Mouse (Mus musculus) spleen, postnatal 10 days (tissue): ENCODE measurements at regions not wholly inside any gene's neighbourhood (a gene's known extent, or its start where the extent isn't known, plus 50 kb on each side); places are given as distances from the start of the nearest gene placed in this dataset.

ENCODE experiments used
- DNase-seq, 2 experiments: peaks; one replicate each; pipeline ENCODE4 v3.0.0; 2021 to 2022; ENCODE audit warnings: low spot score in 2 of 2

DNA sequence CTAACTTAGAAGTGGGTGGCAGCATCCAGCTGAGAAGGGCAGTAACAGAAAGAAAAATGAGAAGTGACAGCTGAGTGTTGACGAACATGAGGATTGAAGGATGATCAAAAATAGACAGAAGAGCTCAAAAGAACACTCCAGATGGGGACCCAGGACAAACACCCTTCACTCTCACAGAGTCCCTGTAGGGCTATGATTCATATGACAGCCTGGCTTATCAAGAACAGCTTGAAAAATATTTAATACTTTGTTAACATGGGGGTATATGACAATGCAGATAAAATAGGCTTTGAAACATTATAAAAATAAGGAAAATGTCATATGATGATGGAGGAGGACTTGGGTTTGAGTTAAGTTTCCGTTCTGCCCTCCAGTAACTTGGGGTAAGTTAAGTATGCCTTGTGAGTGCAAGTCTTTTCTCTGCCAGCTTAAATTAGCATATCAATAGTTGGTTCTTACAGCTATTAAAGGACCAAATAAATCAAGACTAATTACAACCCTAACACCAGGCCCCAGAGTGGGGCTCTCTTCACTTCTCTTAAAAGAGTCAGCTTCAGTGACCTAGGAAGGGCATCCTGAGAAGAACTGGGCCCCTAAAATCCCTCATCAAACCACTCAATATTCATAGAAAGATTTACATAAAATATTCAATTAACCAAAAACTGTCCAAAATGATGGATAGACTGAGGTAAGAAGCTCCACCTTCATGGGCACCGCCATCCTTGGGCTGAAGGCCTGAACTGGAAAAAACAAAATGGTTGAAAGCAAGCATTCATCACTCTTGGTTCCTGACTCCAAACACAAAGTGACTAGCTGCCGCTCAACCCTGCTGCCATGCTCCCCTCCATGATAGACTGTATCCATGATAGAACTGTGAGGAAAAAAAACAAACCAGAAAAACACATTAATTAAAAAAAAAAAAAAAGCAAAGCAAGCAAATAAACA lies 198.6 kb upstream of the Gcfc2 start:
- DNase-seq = no peak

DNA sequence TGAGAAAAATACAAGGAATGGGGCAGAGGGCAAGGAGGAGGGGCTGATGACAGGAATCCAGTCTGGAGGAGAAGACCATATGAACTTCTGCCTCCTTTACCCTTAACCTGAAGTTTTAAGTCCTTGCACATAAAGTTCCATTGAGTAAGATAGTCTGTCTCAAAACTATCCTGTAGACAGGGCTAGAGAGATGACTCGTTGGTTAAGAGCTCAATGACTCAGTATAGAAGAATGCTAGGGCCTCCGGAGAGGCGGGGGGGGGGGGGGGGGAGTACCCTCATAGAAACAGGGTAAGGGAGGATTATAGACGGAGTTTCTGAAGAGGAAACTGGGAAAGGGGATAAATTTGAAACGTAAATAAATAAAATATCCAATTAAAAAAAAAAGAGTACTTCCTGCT lies 191.8 kb upstream of the Gcfc2 start:
- DNase-seq = no peak

DNA sequence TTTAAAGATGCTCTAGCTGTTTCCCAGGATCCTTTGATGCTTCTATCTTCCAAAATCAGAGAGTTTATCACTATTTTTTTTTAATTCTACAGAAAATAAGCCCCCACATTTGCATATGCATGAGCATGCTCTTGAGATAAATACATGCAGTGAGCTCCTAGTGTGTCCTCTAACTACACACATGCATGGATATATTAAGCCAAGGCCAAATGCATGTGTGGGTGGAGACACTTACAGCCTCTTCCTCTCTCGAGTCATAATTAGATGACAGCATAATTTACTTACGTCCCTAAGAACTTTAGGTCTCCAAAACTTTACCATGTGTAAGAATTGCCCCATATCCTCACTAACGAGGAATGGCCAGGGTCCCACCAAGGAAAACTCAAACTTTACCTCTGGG lies 189.9 kb upstream of the Gcfc2 start:
- no peak for DNase-seq

DNA sequence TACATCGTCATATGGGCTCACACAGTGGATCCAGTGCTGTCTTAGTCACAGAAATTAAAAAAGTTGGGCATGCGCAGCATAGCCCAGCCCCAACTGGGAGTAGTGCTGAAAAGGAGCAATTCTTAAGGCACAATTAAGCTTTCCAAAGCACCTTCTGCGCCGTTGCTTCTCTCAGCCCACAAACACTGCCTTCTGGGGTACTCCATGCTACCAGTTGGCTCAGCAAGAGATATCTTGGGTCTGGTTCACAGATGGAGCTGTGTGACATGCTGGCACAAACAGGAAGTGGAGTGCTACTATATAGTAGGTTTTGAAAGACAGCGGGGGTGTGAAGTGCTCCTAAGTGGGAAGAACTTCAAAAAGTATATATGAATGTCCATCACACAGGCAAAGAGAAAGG lies 185.0 kb upstream of the Gcfc2 start:
- no peak for DNase-seq

DNA sequence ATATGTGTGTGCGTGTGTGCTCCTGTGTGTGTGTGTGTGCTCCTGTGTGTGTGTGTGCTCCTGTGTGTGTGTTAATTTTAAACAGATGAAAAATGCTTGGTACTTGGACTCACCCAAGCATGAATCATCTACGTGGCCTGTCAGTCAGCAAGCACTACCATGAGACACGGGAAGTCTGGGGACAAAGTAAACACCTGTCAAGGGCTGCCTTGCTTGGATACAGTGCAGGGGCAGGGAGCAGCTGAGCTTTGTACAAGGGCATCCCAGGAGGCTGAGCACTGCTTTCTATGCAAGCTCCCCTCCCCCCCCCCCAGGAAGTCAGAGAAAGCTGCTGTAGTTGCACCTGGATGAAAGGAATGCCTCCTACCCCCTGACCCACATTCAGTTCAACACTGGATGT lies 173.8 kb upstream of the Gcfc2 start:
- DNase-seq = no peak

DNA sequence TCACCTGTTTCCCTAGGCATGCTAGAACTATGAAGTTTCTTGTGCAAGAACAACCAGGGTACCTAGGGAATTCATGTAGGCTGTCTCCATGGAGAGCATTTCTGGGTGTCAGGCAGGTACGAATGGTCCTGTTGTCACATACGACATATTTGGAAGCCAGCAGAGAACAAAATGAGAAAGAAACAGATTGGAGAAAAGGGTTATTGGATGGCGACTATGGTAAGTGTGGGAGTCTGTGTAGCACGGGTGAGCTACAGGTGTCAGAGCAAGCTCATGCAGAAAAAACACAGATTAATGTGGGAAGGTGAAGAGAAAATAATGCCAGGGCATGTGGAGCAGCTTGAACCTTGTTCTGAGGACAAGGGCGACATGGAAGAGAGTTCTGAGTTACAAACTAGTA lies 171.8 kb upstream of the Gcfc2 start:
- DNase-seq = no peak

DNA sequence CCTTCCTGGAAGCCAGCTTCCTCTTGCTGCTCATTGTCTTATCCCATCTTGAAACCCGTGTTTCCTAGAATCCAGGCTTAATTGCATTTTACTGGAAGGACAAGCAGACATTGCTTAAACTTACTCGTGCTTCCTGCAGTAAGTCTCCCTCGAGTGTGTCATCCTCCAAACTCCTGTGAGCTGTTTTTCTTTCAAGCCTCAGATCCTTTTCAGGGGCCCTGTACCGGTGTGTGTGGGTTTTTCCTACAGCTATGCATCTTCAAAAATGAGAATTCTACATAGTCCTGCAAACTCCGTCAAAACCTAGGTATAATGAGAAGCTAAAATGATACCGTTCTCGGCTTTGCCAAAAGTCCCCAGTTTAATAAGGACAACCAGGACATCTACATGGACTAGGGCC lies 167.2 kb upstream of the Gcfc2 start:
- no peak for DNase-seq

DNA sequence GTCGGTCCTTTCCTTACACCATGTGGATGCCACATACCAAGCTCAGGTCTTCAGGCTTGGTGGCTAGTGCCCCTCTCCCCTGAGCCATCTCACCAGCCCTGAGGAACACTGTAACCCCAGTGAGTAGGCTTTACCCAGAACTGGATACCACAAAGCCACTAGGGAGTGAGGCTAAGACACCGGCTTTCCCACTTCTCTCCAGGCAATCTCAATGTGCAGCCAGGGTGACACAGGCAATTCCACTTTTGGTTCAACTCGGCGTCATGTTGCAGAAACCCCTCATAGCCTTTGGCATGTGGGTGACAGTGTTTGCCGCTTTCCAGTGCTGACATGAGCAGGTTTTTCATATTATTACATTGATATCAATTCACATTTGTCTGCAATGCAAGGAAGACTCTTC lies 164.6 kb upstream of the Gcfc2 start:
- no peak for DNase-seq

DNA sequence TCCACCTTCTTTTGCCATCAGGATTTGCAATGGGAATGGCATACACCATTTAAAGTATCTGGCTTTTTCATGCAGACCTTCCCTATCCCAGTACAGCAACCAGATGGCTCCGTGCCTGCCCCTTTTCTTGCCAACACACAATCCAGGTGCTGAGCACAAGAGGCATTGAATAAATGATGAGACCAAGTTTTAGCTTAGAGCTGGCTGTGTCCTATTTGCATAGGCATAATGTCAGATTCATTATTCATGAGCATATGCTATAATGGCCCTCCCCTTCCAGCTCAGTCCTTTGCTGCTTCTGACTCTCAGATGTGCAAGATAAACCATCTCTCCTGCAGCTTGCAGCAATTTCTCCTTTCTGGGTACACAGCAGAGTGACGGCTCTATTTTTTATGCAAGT lies 163.3 kb upstream of the Gcfc2 start:
- DNase-seq = no peak

DNA sequence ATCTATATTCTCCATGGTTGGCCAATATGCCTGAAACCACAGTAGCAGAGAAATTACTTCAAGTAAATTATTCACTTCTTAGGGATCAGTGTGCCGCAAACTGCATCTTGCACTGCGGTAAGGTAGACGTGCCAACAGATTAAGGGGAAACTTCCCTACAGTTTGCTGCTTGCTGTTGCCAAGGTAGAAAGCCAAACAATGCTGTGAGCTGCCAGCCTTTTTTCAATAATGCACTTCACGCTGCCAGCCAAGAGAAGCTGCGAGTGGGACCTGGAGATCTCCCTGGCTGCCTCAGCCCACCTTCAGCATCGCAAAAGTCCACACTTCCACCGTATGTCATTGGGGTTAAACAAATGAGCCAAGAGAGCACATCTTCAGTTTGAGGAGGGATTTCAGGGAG lies 157.6 kb upstream of the Gcfc2 start:
- DNase-seq = no peak

DNA sequence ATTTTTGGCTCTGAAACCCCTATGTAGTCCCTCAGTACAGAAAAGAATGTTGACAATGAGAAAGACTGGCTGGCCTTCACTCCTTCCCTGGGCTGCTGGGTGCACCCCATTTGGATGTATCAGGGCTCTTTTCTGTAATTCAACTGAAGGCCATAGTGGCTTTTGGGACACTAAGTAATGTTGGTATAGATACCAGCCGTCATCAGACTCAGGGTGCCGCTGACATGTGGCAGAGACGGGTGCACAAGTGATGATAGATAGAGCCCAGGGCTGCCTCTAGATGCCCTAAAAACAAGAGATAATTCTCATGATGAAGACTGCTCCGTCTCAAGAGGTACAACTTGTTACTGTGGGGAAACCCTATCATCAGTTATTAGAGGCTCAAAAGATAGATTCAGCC lies 156.7 kb upstream of the Gcfc2 start:
- no peak for DNase-seq

DNA sequence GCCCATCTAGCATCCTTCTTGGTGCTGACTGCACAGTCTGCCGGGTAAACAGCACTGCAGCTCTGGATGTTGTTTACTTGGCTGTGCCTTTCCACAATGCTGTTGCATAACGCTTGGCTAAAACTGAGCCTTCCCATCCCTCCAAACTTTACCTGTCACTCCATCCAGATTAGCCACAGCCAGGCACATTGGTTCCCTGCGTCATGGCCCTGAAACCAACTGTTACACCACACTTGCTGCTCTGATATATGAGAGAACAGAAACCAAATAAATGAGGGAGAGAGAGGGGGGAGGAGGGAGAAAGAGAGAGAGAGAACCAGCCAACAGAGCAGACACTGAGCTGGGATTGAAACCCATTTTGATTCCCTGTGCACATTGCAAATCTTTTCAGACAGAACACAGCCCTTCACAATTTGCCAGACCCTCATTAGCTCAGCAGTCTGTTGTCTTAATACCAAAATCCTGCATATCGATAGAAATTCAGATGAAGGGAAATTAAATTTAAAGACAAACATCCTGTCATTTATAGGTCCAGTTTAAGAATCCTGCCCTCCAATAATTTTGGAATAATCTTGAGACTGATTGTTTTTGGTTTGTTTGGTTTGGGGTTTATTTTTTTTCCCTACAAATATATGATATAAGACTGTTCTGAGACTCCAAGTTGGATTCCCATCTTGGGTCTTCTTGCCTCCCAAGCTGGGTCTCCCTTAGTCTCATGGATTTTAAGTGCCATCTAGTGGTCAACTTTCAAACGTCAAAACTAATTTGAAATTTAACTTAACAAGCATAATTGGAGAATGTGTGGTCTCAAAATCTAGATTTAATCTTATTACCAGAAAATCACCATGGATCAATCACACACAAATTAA lies 154.6 kb upstream of the Gcfc2 start:
- DNase-seq = no peak

DNA sequence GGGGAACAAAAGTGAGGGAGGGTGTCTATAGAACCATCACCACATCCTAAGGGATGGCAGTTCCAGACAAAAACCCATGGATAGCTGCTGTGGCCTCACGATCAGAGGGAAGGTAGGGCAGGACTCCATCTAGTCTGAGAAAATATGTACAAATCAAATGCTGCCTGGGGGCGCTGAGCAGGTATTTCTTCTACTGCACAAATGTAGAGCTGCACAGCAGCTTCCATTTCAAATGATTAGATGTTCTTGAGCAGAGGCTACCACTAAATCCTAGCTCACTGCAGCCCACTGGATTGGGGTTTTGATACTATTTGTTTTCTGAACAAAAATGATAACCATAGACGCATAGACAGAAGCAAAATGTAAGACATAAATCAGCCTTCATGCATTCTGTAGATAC lies 153.2 kb upstream of the Gcfc2 start:
- DNase-seq = no peak

DNA sequence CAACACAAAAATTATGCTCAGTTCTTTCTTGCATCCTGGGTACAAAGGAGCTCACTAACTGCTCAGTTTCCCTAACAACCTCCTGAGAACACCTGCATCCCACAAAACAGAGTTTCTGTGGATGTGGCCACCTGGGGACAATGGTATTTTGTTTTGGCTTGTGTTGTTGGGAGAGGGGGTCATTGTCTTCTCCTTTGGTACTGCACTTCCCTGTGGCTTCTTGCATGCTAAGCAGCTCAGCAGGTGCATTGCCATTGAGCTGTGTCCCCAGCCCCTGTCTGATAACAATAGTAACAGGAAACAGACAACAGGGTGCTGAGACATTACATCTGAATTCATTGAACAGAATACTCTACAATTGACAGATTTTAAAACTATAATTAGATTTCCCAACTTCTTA lies 151.6 kb upstream of the Gcfc2 start:
- DNase-seq = no peak

DNA sequence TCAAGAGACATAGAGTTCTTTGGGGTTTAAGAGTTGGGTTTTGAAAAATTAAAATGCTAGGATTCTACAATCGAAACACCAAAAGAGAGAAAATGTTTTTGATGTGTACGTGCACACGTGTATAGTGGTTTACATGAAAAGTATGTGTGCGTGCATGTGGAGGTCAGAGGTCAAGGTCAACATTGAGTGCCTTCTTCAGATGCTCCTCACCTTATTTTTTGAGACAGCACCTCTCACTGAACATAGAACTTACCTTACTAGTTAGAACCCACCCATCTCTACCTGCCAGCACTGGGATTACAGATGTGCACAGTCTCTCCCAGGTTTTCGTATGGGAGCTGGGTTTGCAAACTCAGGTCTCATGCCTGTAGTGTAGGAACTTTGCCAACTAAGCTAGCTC lies 141.3 kb upstream of the Gcfc2 start:
- no peak for DNase-seq

DNA sequence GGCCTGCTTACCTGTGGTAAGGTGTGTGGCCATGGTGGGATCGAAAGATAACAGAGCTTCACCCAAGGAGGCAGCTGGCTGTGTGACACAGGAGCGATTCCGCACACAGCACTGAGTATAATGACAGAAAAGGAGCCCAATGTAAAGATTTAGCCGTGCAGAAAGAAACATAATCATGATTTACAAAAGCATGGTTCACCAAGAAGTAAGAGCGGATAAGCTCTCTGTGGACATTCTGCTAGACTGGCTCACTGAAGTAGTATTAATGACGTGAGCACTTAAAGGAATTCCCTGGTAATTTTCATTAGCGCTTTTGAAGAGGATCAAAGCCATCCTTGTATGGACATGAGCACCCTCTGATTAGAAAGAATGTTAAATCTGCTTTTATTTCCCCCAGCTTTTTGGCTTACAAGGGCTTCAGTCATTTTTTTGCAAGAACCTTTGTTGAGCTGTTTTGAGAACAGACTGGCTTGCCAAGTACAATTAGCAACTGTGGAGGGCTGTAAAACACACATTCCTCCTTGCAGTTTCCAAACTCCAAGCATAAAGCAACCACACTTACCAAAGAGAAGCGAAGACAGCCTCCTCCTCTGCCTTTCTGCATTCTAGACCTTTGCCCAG lies 140.5 kb upstream of the Gcfc2 start:
- DNase-seq = no peak

DNA sequence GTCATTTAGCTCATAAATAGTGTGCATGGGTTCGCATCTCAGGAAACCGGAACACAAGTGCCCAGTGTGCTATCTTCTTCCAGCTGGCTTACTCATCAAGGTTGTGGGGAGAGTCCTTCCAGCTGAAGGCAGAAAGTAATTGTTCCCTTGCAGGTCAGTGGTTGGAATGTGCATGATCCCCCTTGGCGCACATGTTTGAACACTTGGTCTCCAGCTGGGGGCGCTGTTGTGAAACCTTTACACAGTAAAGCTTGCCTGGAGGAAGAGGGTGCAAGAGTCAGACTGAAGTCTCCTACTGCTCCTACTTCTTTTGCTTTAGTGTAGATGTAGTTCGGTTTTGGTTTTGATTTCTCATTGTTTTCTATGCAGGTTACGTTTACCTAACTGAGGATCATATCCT lies 128.2 kb upstream of the Gcfc2 start:
- DNase-seq = no peak

DNA sequence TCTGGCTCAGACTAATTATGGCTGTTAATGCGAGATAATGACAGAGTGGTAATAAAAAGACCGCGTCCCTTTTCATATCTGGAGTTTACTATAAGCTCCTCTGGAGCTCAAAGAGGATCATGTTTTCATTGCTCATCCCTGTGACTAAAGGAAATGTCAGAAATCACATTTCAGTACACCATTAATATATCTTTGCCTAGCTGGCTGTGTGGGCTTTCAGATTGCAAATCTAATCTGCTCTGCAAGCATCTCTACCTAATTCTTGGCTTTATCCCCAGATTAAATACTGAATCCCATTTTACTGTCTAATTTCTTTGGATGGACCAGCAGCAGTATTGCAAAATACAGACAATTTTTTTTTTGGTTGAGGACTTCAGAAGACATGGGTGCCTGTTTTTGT lies 122.6 kb upstream of the Gcfc2 start:
- no peak for DNase-seq

DNA sequence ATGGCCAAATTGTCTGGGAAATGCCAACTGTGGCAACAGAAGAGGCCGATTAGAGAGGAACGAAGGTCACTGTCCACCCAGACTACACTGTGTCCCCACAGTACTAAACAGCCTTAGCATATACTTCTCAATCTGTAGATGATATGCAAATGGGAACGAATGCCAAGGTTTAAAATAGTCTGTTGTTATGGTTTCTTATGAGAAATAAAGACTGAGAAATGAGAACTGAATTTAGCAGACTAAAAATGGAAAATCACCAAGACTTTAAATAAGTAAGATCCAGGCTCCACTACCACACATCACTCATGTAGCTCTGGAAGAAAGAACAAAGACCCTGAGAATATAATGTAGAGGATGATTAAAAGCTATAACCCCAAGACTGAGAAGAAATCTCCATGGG lies 121.7 kb upstream of the Gcfc2 start:
- no peak for DNase-seq

DNA sequence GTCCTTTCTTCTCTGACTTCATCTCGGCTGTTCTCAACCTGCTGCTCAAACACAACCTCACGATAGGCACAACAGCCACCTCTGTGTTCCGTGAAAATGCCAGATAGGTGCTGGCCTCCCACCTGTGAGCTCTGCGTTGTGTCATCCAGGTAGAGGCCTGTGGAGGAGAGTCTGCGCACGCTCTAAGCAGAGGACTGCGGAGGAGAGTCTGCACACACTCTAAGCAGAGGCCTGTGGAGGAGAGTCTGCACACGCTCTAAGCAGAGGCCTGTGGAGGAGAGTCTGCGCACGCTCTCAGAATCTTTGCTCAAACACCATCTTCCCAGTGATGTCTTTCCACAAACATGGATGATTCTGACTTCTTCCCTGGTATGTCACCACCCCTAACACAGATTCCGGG lies 117.5 kb upstream of the Gcfc2 start:
- no peak for DNase-seq

DNA sequence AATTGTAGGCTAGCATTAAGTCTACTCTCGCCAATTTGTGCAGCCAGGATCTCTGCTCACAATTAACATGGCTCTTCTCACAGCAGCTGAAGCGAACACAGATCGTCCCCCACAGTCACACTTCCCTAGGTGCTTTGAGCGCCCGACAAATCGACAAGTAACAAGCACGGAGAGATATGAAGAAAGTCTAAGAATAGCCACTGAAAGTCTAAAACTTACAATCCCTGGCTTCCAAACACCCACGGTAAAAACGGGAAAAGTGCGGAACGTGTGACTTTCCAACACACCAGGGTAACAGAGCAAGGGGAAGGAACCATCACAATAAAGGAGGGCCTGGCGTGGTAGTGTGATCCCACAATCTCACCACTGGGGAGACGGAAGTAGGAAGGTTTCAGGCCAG lies 114.8 kb upstream of the Gcfc2 start:
- DNase-seq = no peak

DNA sequence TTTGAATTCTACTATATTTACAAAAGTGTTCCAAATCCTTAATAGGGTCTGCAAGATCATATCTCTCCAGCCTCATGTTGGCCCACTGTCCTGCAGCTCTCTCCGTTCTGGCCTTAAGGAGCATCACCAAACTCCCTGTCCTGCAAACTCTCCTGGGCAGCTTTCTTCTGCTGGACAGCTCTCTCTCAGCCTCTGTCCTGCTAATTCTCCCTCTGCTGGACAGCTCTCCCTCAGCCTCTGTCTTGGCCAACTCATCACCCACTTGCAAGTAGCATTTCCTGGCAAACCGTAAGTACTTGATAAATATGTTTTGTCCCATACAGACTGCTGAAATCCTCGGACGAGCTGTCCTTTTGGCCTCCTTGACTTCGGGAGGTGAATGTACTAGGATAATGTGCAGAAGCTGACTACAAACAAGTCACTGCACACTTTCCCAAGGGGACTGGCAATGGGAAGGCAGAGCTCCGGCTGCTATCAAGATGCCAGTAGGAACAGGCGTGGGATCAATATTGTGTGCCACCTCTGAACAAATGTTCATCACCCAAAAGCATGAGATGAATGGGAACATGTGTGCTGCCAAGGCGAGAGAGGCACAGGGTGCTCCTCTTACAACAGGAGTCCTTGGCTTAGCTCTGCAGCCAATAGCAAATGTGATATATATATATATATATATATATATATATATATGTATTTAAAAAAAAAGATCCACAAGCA lies 108.1 kb upstream of the Gcfc2 start:
- DNase-seq = no peak
